Mouse (Mus musculus): ENCODE results near the gene Pinlyp.

- TF ChIP-seq CTCF (IDR thresholded peaks at IDR 0.05; ENCODE audit: borderline replicate concordance, insufficient read depth, low read depth, low read length) (no peak), POLR2A (IDR thresholded peaks at IDR 0.05; ENCODE audit: borderline replicate concordance, insufficient read depth, low read length) (no peak)
Measured at GRCm38 (mm10) chr7:24523723-24524122, 22.2 kb downstream of the Pinlyp start.

Data from cerebellum, adult 2 months (tissue).